Comparison of ENCODE assay signal across 26 mouse cellular contexts in genomic region chr12:71380424-71380761, GRCm38 (mm10).
"Had no signal": no experiment of that assay in that cellular context is flagged by ENCODE, and none has a peak within 500 bp of the region (broad histone marks: within the 10 kb centered on the region; RNA-seq: fewer than 3 reads in every experiment).

No protein-coding gene starts in this region.

- H3K9ac ChIP-seq: heart, embryonic 13.5 days; heart, embryonic 15.5 days; hindbrain, embryonic 13.5 days; hindbrain, embryonic 15.5 days; kidney, embryonic 15.5 days; limb, embryonic 13.5 days; limb, embryonic 15.5 days; liver, embryonic 13.5 days had no signal

- DNase-seq: gastrocnemius, postnatal 10 days; gastrocnemius, postnatal 25 days; heart, adult 18-20 months; heart, postnatal 14 days; heart, postnatal 36 days; kidney, adult 11 months; kidney, adult 2 months; kidney, adult 9 months; kidney, postnatal 14 days; kidney, postnatal 36 days; layer of hippocampus, adult 9-11 months; layer of hippocampus, postnatal 36 days; left cerebral cortex, postnatal 4 days; liver, embryonic 13.5 days had no signal

- H3K27ac ChIP-seq: heart, embryonic 13.5 days; heart, embryonic 15.5 days; hindbrain, embryonic 13.5 days; hindbrain, embryonic 15.5 days; hindbrain, postnatal 0 days; kidney, embryonic 15.5 days; kidney, postnatal 0 days; limb, embryonic 13.5 days; limb, embryonic 15.5 days; liver, embryonic 13.5 days had no signal

- H3K36me3 ChIP-seq: heart, embryonic 13.5 days; heart, embryonic 15.5 days; hindbrain, embryonic 13.5 days; hindbrain, embryonic 15.5 days; kidney, embryonic 15.5 days; limb, embryonic 13.5 days; limb, embryonic 15.5 days; liver, embryonic 13.5 days had no signal

- H3K4me1 ChIP-seq: heart, embryonic 13.5 days; heart, embryonic 15.5 days; limb, embryonic 13.5 days; limb, embryonic 15.5 days; liver, embryonic 13.5 days had no signal

- ATAC-seq: hindbrain, postnatal 0 days; intestine, embryonic 16.5 days had no signal

- H3K4me3 ChIP-seq: heart, embryonic 13.5 days; heart, embryonic 15.5 days; hindbrain, embryonic 13.5 days; hindbrain, embryonic 15.5 days; kidney, embryonic 15.5 days; limb, embryonic 13.5 days; limb, embryonic 15.5 days; liver, embryonic 13.5 days had no signal

- H3K27me3 ChIP-seq: heart, embryonic 13.5 days; heart, embryonic 15.5 days; hindbrain, embryonic 13.5 days; hindbrain, embryonic 15.5 days; kidney, embryonic 15.5 days; limb, embryonic 15.5 days; liver, embryonic 13.5 days had no signal

- H3K4me2 ChIP-seq: heart, embryonic 11.5 days; heart, embryonic 13.5 days; heart, embryonic 15.5 days; hindbrain, embryonic 13.5 days; hindbrain, embryonic 15.5 days; kidney, embryonic 15.5 days; limb, embryonic 13.5 days; limb, embryonic 15.5 days; liver, embryonic 11.5 days; liver, embryonic 13.5 days had no signal

- H3K9me3 ChIP-seq: heart, embryonic 13.5 days; heart, embryonic 15.5 days; hindbrain, embryonic 13.5 days; hindbrain, embryonic 15.5 days; kidney, embryonic 15.5 days; limb, embryonic 13.5 days; limb, embryonic 15.5 days; liver, embryonic 13.5 days had no signal
